Mouse (Mus musculus) left cerebral cortex, postnatal 36 days (tissue): ENCODE measurements around the gene Pdpn. TPM values are rescaled to one million over a fixed set of nuclear protein-coding genes. Genes with fewer than 3 reads are reported as not detected.
"Not testable (repeated sequence)": the region's sequence is repeated elsewhere in the genome, so short reads cannot be mapped to it uniquely, and the experiment has no call there.

Source experiments
- DNase-seq, 2 experiments: peaks; one replicate each; pipeline ENCODE4 v3.0.0; 2021 to 2022; ENCODE audit warnings: low spot score in 2 of 2, mixed read lengths in 1 of 2
- intact Hi-C: fragments of 180-260 bp; cut with DNase I; formaldehyde crosslinking; loops from one replicate; pipeline ENCODE4 v1.15.1; 2025
- total RNA-seq, 2 experiments: library from RNA; stranded (reverse); gene quantifications; 2 replicates each; pipeline ENCODE4 v1.2.3; 2021

The Pdpn gene
- total RNA-seq, result 10 to 100 TPM; 13.3 to 15.1 TPM

- intact Hi-C loops, result no loop called here
- DNase-seq, result peak; percentile 16 to 17
Measured at GRCm38 (mm10) chr4:143299325-143300070, at the start of gene Pdpn. Gene Pdpn (minus strand): TSS chr4:143299564.

DNA sequence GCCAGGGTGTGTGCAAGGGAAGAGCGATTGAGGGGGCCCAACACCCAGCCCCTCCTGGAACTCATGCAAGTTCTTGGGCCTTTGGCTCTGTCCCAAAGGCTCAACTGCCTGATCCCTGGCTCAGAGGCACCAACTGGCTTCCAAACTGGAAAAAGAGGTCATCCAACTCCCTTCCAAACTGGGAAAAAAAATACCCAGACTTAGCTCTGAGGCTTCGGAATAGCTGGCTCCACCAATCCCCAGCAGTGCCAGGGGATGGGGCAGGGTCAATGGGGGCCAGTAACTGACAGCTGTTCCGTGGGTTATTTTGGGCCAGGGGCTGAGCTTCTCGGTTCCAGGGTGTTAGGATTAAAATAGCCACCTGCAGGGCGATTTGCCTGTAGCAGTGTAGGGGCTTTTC lies 49.3 kb upstream of the Pdpn start:
- intact Hi-C loops, result no loop called here
- no peak for DNase-seq

- DNase-seq, intact Hi-C loops: not testable (repeated sequence)
Measured at GRCm38 (mm10) chr4:143345491-143345890, 46.1 kb upstream of the Pdpn start.

- intact Hi-C loops, result no loop called here
- no peak for DNase-seq
Measured at GRCm38 (mm10) chr4:143341470-143341869, 42.1 kb upstream of the Pdpn start.

DNA sequence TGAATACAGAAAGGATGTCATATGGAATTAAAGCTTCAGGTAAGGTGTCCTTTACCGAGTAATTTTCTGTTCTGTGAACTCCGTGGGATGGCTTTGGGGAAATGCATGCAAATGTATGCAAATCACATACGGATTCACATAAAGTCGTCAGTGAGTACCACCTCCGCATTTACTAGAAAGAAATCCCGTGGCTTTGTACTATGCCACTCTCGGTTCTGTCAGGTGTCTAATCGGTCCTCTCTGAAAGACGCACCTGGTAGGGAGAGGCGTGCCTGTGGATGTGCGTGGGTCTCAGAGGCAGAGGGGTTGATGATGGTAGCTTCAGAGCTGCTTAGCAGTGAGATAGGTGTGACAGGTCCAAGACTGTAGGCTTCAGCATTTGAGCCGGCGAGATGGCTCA lies 40.4 kb upstream of the Pdpn start:
- intact Hi-C loops, result no loop called here
- DNase-seq, result peak in 1 of 2 experiments; percentile 9

- DNase-seq, result no peak
- intact Hi-C loops, result no loop called here
Measured at GRCm38 (mm10) chr4:143336096-143336495, 36.7 kb upstream of the Pdpn start.

DNA sequence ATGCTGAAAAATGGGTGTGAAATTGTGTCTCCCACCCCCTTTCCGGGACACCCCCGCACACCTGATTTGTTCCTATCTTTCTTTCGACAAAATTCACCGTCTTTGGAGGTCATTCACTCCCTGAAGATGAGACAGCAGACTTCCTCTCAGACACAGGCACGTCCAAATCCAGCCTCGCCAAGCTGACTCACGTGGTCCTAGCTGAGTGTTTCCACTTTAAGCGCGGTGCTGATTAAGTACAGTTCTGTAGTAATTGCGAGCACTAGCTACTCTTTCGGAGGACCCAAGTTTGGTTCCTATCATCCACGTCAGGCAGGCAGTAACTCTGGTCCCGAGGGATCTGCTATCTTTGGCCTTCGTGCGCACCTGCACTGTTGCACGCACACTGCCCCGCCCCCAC lies 35.6 kb upstream of the Pdpn start:
- intact Hi-C loops, result no loop called here
- no peak for DNase-seq

DNA sequence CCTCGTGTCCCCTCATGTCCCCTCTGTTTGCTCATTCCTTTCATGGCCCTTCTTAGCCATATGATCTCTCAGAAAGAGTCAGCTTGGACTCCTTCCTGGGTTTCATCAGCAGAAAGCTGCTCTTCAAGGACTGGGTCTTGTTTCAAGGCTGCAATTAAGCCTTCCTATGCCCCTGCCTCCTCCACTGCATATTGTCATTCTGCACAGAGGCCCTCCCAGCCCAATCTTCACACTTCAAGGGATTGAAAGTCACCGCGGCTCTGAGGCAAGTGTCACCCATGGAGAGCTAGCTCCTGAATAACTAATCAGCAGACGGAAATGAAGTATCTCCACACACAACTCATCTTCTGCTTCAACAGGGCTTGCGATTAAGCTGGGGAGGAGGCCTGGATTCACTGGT lies 34.8 kb upstream of the Pdpn start:
- intact Hi-C loops, result no loop called here
- no peak for DNase-seq

DNA sequence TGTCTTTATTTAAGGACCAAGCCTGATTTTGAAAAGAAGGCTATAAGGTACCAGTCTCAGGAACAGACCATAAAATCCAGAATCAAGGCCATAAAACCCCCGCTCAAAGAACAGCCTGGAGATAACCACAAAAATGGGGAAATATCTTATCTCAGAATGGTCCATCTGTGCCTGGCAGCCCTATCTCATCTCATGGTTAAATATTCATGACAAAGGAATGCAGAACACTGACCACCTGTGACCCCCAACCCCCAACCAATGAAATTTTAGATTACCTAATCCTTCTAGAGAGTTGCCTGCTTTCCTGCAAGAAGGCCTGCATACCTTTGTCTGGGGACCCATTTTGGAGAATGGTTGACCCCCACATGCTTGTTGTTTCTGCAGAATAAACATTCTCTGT lies 32.4 kb upstream of the Pdpn start:
- intact Hi-C loops, result no loop called here

DNA sequence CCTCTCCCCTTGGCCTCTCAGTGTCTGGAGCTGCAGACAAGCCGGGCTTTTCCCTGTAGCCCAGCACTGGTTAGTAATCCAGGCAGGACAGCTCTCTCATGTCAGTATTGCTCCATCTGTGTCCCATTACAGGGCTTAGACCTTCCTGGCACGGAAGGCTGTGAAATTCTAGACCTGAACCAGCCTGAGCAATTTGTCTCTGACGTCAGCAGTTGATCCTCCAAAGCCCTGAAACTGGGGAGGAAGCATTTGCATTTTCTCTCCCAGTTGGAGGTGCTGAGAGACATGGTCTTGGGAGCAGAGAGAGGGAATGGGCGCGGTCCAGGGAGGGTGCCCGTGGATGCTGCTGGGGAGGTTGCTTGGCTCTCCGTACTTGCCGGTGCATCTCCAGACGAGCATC lies 31.2 kb upstream of the Pdpn start:
- DNase-seq, result no peak
- intact Hi-C loops, result no loop called here

More for the DNA sequence above, 32.4 kb upstream of the Pdpn start:
- no peak for DNase-seq

GRCm38 (mm10) chr4:143325625-143325941 lies 26.2 kb upstream of the Pdpn start:
- peak; percentile 77 to 80 for DNase-seq
- intact Hi-C loops, result loop anchor here (1.0 kb wide), 1 partner anchor 55 kb away; no protein-coding TSS in a partner anchor

GRCm38 (mm10) chr4:143324925-143325624 lies 25.7 kb upstream of the Pdpn start:
- peak in 1 of 2 experiments; percentile 14 for DNase-seq
- intact Hi-C loops, result loop anchor here (1.0 kb wide), 1 partner anchor 55 kb away; no protein-coding TSS in a partner anchor

- DNase-seq, result no peak
- intact Hi-C loops, result no loop called here
Measured at GRCm38 (mm10) chr4:143324176-143324924, 25.0 kb upstream of the Pdpn start.

DNA sequence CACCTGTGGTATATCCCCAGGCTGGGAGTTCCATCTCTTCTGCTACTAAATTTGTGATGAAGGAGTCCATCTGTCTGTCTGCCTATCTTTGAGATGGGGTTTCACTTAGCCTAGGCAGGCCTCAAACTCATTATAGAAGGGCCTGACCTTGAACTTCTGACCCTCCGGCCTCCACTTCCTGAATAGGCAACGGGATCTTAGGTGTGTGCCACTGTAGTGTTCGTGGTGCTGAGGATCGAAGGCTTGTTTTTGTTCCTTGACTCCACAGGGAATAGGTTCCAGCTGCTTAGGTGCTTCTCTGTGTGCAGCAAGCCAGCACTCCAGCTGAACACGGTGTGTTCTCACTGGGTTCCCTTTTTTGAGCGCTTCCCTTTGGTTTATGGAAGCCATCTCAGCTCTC lies 13.9 kb upstream of the Pdpn start:
- DNase-seq, result no peak
- intact Hi-C loops, result no loop called here

GRCm38 (mm10) chr4:143311341-143311740 lies 12.0 kb upstream of the Pdpn start:
- intact Hi-C loops, result no loop called here
- DNase-seq, result peak in 1 of 2 experiments; percentile 15

GRCm38 (mm10) chr4:143305987-143306772 lies 6.8 kb upstream of the Pdpn start:
- no peak for DNase-seq
- intact Hi-C loops, result no loop called here

GRCm38 (mm10) chr4:143305031-143305430 lies 5.7 kb upstream of the Pdpn start:
- no peak for DNase-seq
- intact Hi-C loops, result no loop called here

GRCm38 (mm10) chr4:143302279-143302890 lies 3.0 kb upstream of the Pdpn start:
- DNase-seq, result no peak
- intact Hi-C loops, result no loop called here

- intact Hi-C loops, result no loop called here
- DNase-seq, result no peak
Measured at GRCm38 (mm10) chr4:143301875-143302274, 2.5 kb upstream of the Pdpn start.
